Mouse (Mus musculus) hindbrain, embryonic 11.5 days (tissue): ENCODE data around the gene Map2k5. TPM values are rescaled to one million over a fixed set of nuclear protein-coding genes. Genes with fewer than 3 reads are reported as not detected.

ENCODE experiments used
- ATAC-seq: fragments of 200-750 bp; cut with Nextera tagmentation; 2 replicates; pipeline ENCODE4 v1.8.0; 2017; ENCODE audit warnings: mild to moderate bottlenecking, moderate TSS enrichment, moderate library complexity; ENCODE audit not compliant: low FRiP score
- DNase-seq: peaks from one replicate; pipeline ENCODE4 v3.0.0-alpha.2; 2015; ENCODE audit warnings: low spot score
- H3K27ac ChIP-seq: fragments of 300-500 bp; sonication (generic); 2 replicates; pipeline ENCODE4 v1.5.1; 2014; ENCODE audit warnings: mild to moderate bottlenecking, low read depth, low read length
- H3K27me3 ChIP-seq: fragments of 300-500 bp; sonication (generic); 2 replicates; pipeline ENCODE4 v1.6.1; 2014; ENCODE audit warnings: mild to moderate bottlenecking, low read length, moderate library complexity, mixed read lengths; ENCODE audit not compliant: control insufficient read depth, insufficient read depth
- H3K36me3 ChIP-seq: fragments of 300-500 bp; sonication (generic); 2 replicates; pipeline ENCODE4 v1.6.1; 2014; ENCODE audit warnings: mild to moderate bottlenecking, low read length, moderate library complexity, mixed read lengths; ENCODE audit not compliant: control insufficient read depth, insufficient read depth
- H3K4me1 ChIP-seq: fragments of 300-500 bp; sonication (generic); replicated peaks from 2 replicates; pipeline ENCODE4 v1.6.1; 2014; ENCODE audit warnings: low read length, mixed read lengths; ENCODE audit not compliant: control insufficient read depth, insufficient read depth
- H3K4me2 ChIP-seq: fragments of 300-500 bp; sonication (generic); replicated peaks from 2 replicates; pipeline ENCODE4 v1.6.1; 2014; ENCODE audit warnings: mild to moderate bottlenecking, low read depth, low read length
- H3K4me3 ChIP-seq: fragments of 300-500 bp; sonication (generic); 2 replicates; pipeline ENCODE4 v1.5.1; 2014; ENCODE audit warnings: low read depth, low read length
- H3K9ac ChIP-seq: fragments of 300-500 bp; sonication (generic); 2 replicates; pipeline ENCODE4 v1.6.1; 2014; ENCODE audit warnings: low read depth, low read length
- H3K9me3 ChIP-seq: fragments of 300-500 bp; sonication (generic); 2 replicates; pipeline ENCODE4 v1.6.1; 2016; ENCODE audit warnings: low read length; ENCODE audit not compliant: control insufficient read depth
- WGBS: fragments of 180-500 bp; shearing (Covaris S2); extraction: QIAGEN DNeasy Blood & Tissue Kit; methylation state at CpG from one replicate; pipeline ENCODE4 v1.1.7; 2014; 5-methylcytosine and 5-hydroxymethylcytosine counted together
- polyA plus RNA-seq: library from polyadenylated mRNA; unstranded; fragments of >200 nt; fragmentation: Nextera tagmentation; extraction: Ambion mirVana; gene quantifications from 2 replicates; pipeline ENCODE4 v1.2.1, GENCODE M21; 2014

Gene Map2k5
- polyA plus RNA-seq: 38.8 and 43.0 TPM in 2 replicates

GRCm38 (mm10) chr9:63377270-63378142 is at the start of gene Map2k5:
Gene Map2k5 (minus strand): TSS chr9:63377902.
- H3K27ac ChIP-seq: peak within 1 kb of the TSS; percentile 86
- no peaks in the 10 kb centered on the region for H3K9me3 ChIP-seq
- H3K36me3 ChIP-seq: no peaks in the 10 kb centered on the region
- peak within 1 kb of the TSS; percentile 94 for H3K9ac ChIP-seq
- ATAC-seq (peak; percentile 91), DNase-seq (peak; percentile 91)
- no peaks in the 10 kb centered on the region for H3K27me3 ChIP-seq
- 3% methylated on average over 58 of the region's 58 CpGs for WGBS
- H3K4me2 ChIP-seq: peak within 1 kb of the TSS; percentile 83
- H3K4me3 ChIP-seq: peak within 1 kb of the TSS; percentile 79
- no peaks in the 10 kb centered on the region for H3K4me1 ChIP-seq

GRCm38 (mm10) chr9:63421096-63421736 is 43.5 kb upstream of the Map2k5 start:
- WGBS: 76% methylated on average over 9 of the region's 9 CpGs
- no peak for ATAC-seq
- Histone ChIP-seq H3K9me3 (no peaks in the 10 kb centered on the region), H3K4me2 (no peak overlapping the region), H3K4me1 (no peaks in the 10 kb centered on the region), H3K27ac (no peak overlapping the region), H3K4me3 (no peak overlapping the region), H3K9ac (no peak overlapping the region), H3K36me3 (no peaks in the 10 kb centered on the region), H3K27me3 (no peaks in the 10 kb centered on the region)
- DNase-seq: no peak

DNA sequence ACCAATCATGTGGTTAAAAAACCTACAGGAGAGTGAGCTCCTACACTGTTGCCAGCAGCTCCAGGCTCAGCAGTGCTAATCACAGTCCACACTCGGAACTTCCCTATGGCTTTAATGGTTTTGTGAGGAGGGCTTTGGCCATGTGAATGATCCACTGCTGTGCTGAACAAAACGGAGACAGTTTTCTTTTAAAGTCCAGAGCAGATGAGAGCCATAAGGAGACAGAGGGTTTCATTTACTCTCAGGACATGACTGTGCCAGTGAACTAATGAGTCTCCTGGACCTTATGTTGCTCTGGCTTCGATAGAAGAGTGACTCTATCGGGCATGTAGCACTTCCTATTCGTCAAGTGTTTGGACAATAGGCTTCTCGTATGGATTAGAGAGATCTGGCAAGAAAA is 42.7 kb upstream of the Map2k5 start:
- 31% methylated on average over 6 of the region's 6 CpGs for WGBS
- DNase-seq: peak; percentile 5
- no peaks in the 10 kb centered on the region for H3K9me3 ChIP-seq

GRCm38 (mm10) chr9:63400176-63400575 is 22.5 kb upstream of the Map2k5 start:
- Histone ChIP-seq H3K27me3 (no peaks in the 10 kb centered on the region), H3K9ac (no peak overlapping the region), H3K4me2 (no peak overlapping the region), H3K27ac (no peak overlapping the region), H3K4me1 (no peaks in the 10 kb centered on the region), H3K9me3 (no peaks in the 10 kb centered on the region), H3K36me3 (no peaks in the 10 kb centered on the region), H3K4me3 (no peak overlapping the region)
- 88% methylated on average over 1 of the region's 1 CpGs for WGBS
- DNase-seq (no peak), ATAC-seq (no peak)

More for the DNA sequence above, 42.7 kb upstream of the Map2k5 start:
- H3K9ac ChIP-seq: no peak overlapping the region
- H3K27me3 ChIP-seq: no peaks in the 10 kb centered on the region
- H3K4me2 ChIP-seq: no peak overlapping the region
- H3K4me1 ChIP-seq: no peaks in the 10 kb centered on the region
- H3K36me3 ChIP-seq: no peaks in the 10 kb centered on the region
- H3K27ac ChIP-seq: no peak overlapping the region
- H3K4me3 ChIP-seq: no peak overlapping the region
- no peak for ATAC-seq

GRCm38 (mm10) chr9:63399463-63399815 is 21.7 kb upstream of the Map2k5 start:
- no peaks in the 10 kb centered on the region for H3K27me3 ChIP-seq
- DNase-seq (no peak), ATAC-seq (peak; percentile 80)
- no peaks in the 10 kb centered on the region for H3K36me3 ChIP-seq
- H3K9me3 ChIP-seq: no peaks in the 10 kb centered on the region
- no peaks in the 10 kb centered on the region for H3K4me1 ChIP-seq
- H3K4me2 ChIP-seq: peak overlapping the region; percentile 93
- H3K4me3 ChIP-seq: peak overlapping the region; percentile 82
- H3K9ac ChIP-seq: peak overlapping the region; percentile 92
- H3K27ac ChIP-seq: peak overlapping the region; percentile 77
- 3% methylated on average over 8 of the region's 8 CpGs for WGBS

DNA sequence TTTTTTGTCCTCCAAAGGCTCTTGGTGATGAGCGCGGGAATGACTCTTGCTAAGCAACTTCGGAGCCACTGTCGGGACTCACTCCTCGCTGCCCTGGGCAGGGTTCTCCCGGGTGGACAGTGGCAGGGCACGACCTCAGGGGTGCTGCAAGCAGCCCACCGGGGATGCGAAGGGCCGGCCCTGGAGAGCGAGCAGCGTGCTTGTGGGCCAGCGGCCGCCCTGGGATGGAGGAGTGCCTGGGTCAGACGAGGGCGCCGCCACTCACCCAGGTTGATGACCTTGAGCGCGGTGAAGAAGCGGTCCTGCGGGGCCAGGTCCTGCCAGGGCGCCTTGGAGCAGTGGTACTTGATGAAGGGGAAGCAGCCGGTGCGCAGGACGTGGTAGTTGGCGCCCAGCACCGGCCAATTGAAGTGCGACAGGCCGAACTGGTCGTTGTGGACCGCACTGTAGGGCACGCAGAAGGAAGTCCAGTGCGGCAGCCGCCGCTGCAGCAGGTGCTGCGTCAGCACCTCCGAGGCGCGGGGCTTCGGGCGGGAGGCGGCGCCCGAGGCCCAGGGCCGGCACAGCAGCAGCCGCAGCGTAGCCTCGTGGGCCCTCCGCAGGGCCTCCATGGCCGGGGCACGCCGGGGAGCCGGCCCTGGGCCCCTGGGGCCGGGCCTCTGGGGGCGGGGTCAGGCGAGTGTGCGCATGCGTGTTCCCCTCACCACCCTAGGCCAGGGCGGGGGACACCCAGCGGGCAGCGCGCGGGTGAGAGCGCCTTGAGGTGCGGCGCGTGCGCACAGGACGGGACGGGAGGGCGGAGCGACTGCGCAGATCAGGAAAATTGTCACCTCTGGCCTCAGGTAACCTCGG is 21.1 kb upstream of the Map2k5 start, which contains the start of gene 2300009A05Rik:
2300009A05Rik (minus strand) TSS at position 636 of the 852 bp plus-strand sequence.
- DNase-seq: peak; percentile 91
- Histone ChIP-seq H3K9ac (peak within 1 kb of the TSS; percentile 92), H3K36me3 (no peaks in the 10 kb centered on the region), H3K9me3 (no peaks in the 10 kb centered on the region), H3K4me2 (peak within 1 kb of the TSS; percentile 93), H3K27ac (peak within 1 kb of the TSS; percentile 77), H3K27me3 (no peaks in the 10 kb centered on the region), H3K4me3 (peak within 1 kb of the TSS; percentile 82), H3K4me1 (no peaks in the 10 kb centered on the region)
- ATAC-seq: peak; percentile 97
- under 1% methylated on average over 70 of the region's 74 CpGs for WGBS

GRCm38 (mm10) chr9:63395612-63396011 is 17.9 kb upstream of the Map2k5 start:
- H3K4me2 ChIP-seq: no peak overlapping the region
- H3K4me3 ChIP-seq: no peak overlapping the region
- no peaks in the 10 kb centered on the region for H3K27me3 ChIP-seq
- WGBS: 94% methylated on average over 7 of the region's 7 CpGs
- H3K36me3 ChIP-seq: no peaks in the 10 kb centered on the region
- H3K9ac ChIP-seq: no peak overlapping the region
- DNase-seq: no peak
- H3K9me3 ChIP-seq: no peaks in the 10 kb centered on the region
- ATAC-seq: no peak
- H3K4me1 ChIP-seq: no peaks in the 10 kb centered on the region
- H3K27ac ChIP-seq: no peak overlapping the region

GRCm38 (mm10) chr9:63391307-63391706 is 13.6 kb upstream of the Map2k5 start:
- H3K27me3 ChIP-seq: no peaks in the 10 kb centered on the region
- no peaks in the 10 kb centered on the region for H3K9me3 ChIP-seq
- DNase-seq (no peak), ATAC-seq (no peak)
- H3K4me2 ChIP-seq: no peak overlapping the region
- no peak overlapping the region for H3K9ac ChIP-seq
- H3K27ac ChIP-seq: no peak overlapping the region
- no peak overlapping the region for H3K4me3 ChIP-seq
- WGBS: 80% methylated on average over 2 of the region's 2 CpGs
- H3K36me3 ChIP-seq: no peaks in the 10 kb centered on the region
- H3K4me1 ChIP-seq: no peaks in the 10 kb centered on the region
